Mouse (Mus musculus) forebrain, postnatal 0 days (tissue): ENCODE results near the gene Fbxw4. TPM values are rescaled to one million over a fixed set of nuclear protein-coding genes. Genes with fewer than 3 reads are reported as not detected.
A peak's percentile ranks its signal among the peaks of the same experiment; 100 is the strongest.

ENCODE experiments used
- ATAC-seq: fragments of 200-750 bp; cut with Nextera tagmentation; 2 replicates; pipeline ENCODE4 v1.8.0; 2017; ENCODE audit warnings: mild to moderate bottlenecking, moderate library complexity
- DNase-seq: peaks from one replicate; pipeline ENCODE4 v3.0.0-alpha.2; 2015
- H3K27ac ChIP-seq: fragments of 300-500 bp; sonication (generic); 2 replicates; pipeline ENCODE4 v1.5.1; 2014; ENCODE audit warnings: low read depth, mild to moderate bottlenecking, antibody characterized with exemption, low read length, moderate library complexity, mixed read lengths
- H3K27me3 ChIP-seq: fragments of 300-500 bp; sonication (generic); 2 replicates; pipeline ENCODE4 v1.6.1; 2014; ENCODE audit warnings: mild to moderate bottlenecking, low read length, mixed read lengths; ENCODE audit not compliant: insufficient read depth
- H3K36me3 ChIP-seq: fragments of 300-500 bp; sonication (generic); 2 replicates; pipeline ENCODE4 v1.6.1; 2014; ENCODE audit warnings: mild to moderate bottlenecking, moderate library complexity; ENCODE audit not compliant: insufficient read depth
- H3K4me1 ChIP-seq: fragments of 300-500 bp; sonication (generic); 2 replicates; pipeline ENCODE4 v1.6.1; 2014; ENCODE audit warnings: antibody characterized with exemption; ENCODE audit not compliant: insufficient read depth
- H3K4me2 ChIP-seq: fragments of 300-500 bp; sonication (generic); 2 replicates; pipeline ENCODE4 v1.6.1; 2014; ENCODE audit warnings: low read depth, mild to moderate bottlenecking, moderate library complexity
- H3K4me3 ChIP-seq: fragments of 300-500 bp; sonication (generic); 2 replicates; pipeline ENCODE4 v1.5.1; 2014; ENCODE audit warnings: low read depth, low read length, mixed read lengths
- H3K9ac ChIP-seq: fragments of 300-500 bp; sonication (generic); 2 replicates; pipeline ENCODE4 v1.6.1; 2014; ENCODE audit warnings: mild to moderate bottlenecking
- H3K9me3 ChIP-seq: fragments of 300-500 bp; sonication (generic); 2 replicates; pipeline ENCODE4 v1.6.1; 2016; ENCODE audit warnings: low read length
- CTCF ChIP-seq: sonication (generic); IDR thresholded peaks from 2 replicates; pipeline ENCODE4 v1.5.1; 2016; ENCODE audit warnings: antibody characterized with exemption, control low read depth, low read depth
- WGBS: fragments of 180-500 bp; shearing (Covaris S2); extraction: QIAGEN DNeasy Blood & Tissue Kit; methylation state at CpG from one replicate; pipeline ENCODE4 v1.1.7; 2014; 5-methylcytosine and 5-hydroxymethylcytosine counted together
- polyA plus RNA-seq: library from polyadenylated mRNA; unstranded; fragments of >200 nt; fragmentation: Nextera tagmentation; extraction: Ambion mirVana; gene quantifications from 2 replicates; pipeline ENCODE4 v1.2.1, GENCODE M21; 2015
- total RNA-seq: library from RNA; depleted of rRNA; stranded (reverse); fragments of >200 nt; gene quantifications from 2 replicates; pipeline ENCODE4 v1.2.3, GENCODE M21; 2014

Fbxw4 gene
- total and polyA plus RNA-seq, 2 experiments from 2014 or later: 6.4 to 31.8 TPM

GRCm38 (mm10) chr19:45602606-45603005 lies 57.5 kb downstream of the Fbxw4 start:
- WGBS: 94% methylated on average over 5 of the region's 5 CpGs
- Histone ChIP-seq H3K36me3 (0 out of 2 replicates have a peak, but pooled peaks cover 4% of the 10 kb centered on the region), H3K27me3 (peaks cover 26% of the 10 kb centered on the region), H3K9me3 (no peaks in the 10 kb centered on the region), H3K4me1 (no peaks in the 10 kb centered on the region), H3K4me3 (no peak overlapping the region), H3K27ac (no peak overlapping the region), H3K4me2 (no peak overlapping the region), H3K9ac (no peak overlapping the region)
- no peak for TF ChIP-seq CTCF
- ATAC-seq (no peak), DNase-seq (no peak)

GRCm38 (mm10) chr19:45597106-45597505 lies 63.0 kb downstream of the Fbxw4 start:
- no peaks in the 10 kb centered on the region for H3K9me3 ChIP-seq
- WGBS: 68% methylated on average over 4 of the region's 4 CpGs
- TF ChIP-seq CTCF: no peak
- no peak overlapping the region for H3K4me3 ChIP-seq
- H3K27ac ChIP-seq: no peak overlapping the region
- no peak for DNase-seq
- peaks cover 42% of the 10 kb centered on the region for H3K27me3 ChIP-seq
- no peak overlapping the region for H3K4me2 ChIP-seq
- no peak for ATAC-seq
- no peaks in the 10 kb centered on the region for H3K4me1 ChIP-seq
- H3K36me3 ChIP-seq: no peaks in the 10 kb centered on the region; the same call in 1 of the 2 replicates
- no peak overlapping the region for H3K9ac ChIP-seq

DNA sequence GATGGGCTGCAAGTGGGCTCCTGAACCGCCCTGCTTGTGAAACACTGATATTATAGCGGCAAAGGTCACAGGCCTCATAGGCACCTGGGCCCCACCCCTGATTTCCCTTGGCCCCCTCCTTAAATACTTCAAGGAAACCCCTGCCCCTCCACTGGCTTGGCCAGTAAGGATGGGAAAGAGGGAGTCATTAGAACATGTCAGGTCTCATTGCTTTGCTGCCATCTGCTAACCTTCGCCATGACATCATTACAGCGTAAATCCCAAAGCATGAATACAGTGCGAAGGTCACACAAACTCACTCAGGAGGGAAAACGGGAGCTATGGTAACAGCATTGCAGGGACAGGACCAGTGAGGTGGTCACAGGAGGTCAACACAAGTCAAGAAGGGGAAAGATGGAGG lies 63.7 kb downstream of the Fbxw4 start:
- WGBS: 26% methylated on average over 6 of the region's 6 CpGs
- no peak overlapping the region for H3K27ac ChIP-seq
- ATAC-seq: no peak

DNA sequence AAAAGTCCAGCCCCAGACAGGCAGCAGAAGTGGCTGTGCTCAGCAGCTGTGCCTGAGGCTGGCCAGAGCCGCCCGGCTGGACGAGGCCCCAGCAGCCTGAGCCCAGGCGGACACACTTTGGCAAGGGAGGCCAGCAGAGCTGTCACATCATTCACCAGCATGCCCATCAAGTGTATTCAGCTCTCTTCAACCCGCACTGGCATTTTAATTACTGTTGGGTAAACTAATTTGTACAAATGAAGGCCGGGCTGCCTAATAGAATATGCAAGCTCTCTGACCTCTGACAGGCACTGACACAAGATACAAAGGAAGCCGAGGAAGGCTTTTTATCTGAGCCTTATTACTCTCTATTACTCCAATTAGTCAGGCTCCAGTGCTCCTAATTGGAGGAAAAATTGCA lies 64.1 kb downstream of the Fbxw4 start:
- Histone ChIP-seq H3K4me3 (no peak overlapping the region), H3K9ac (no peak overlapping the region), H3K9me3 (no peaks in the 10 kb centered on the region), H3K4me1 (no peaks in the 10 kb centered on the region), H3K27me3 (peaks cover 42% of the 10 kb centered on the region), H3K27ac (no peak overlapping the region), H3K36me3 (peaks cover 4% of the 10 kb centered on the region), H3K4me2 (no peak overlapping the region)
- ATAC-seq: peak; percentile 81
- WGBS: 7% methylated on average over 7 of the region's 7 CpGs
- DNase-seq: peak; percentile 32
- no peak for TF ChIP-seq CTCF

More for the DNA sequence above, 63.7 kb downstream of the Fbxw4 start:
- Histone ChIP-seq H3K9me3 (no peaks in the 10 kb centered on the region), H3K36me3 (peaks cover 2% of the 10 kb centered on the region), H3K27me3 (peaks cover 42% of the 10 kb centered on the region), H3K4me1 (no peaks in the 10 kb centered on the region), H3K4me2 (no peak overlapping the region), H3K4me3 (no peak overlapping the region), H3K9ac (no peak overlapping the region)
- no peak for TF ChIP-seq CTCF
- DNase-seq: no peak

- H3K27ac ChIP-seq: no peak overlapping the region
- no peak overlapping the region for H3K4me3 ChIP-seq
- DNase-seq: no peak
- H3K4me2 ChIP-seq: no peak overlapping the region
- 82% methylated on average over 6 of the region's 6 CpGs for WGBS
- peaks cover 4% of the 10 kb centered on the region for H3K36me3 ChIP-seq
- TF ChIP-seq CTCF: no peak
- H3K4me1 ChIP-seq: no peaks in the 10 kb centered on the region
- no peaks in the 10 kb centered on the region for H3K9me3 ChIP-seq
- peaks cover 40% of the 10 kb centered on the region for H3K27me3 ChIP-seq
- H3K9ac ChIP-seq: no peak overlapping the region
- ATAC-seq: no peak
These were observed 64.6 kb downstream of the Fbxw4 start for GRCm38 (mm10) chr19:45595481-45595880.

GRCm38 (mm10) chr19:45594079-45594478 lies 66.0 kb downstream of the Fbxw4 start:
- Histone ChIP-seq H3K4me2 (no peak overlapping the region), H3K9ac (no peak overlapping the region), H3K9me3 (no peaks in the 10 kb centered on the region), H3K27me3 (peaks cover 32% of the 10 kb centered on the region; the same call in 1 of the 2 replicates), H3K4me3 (no peak overlapping the region), H3K27ac (no peak overlapping the region), H3K4me1 (no peaks in the 10 kb centered on the region), H3K36me3 (peaks cover 4% of the 10 kb centered on the region)
- DNase-seq: no peak
- WGBS: 92% methylated on average over 7 of the region's 7 CpGs
- no peak for ATAC-seq
- no peak for TF ChIP-seq CTCF

DNA sequence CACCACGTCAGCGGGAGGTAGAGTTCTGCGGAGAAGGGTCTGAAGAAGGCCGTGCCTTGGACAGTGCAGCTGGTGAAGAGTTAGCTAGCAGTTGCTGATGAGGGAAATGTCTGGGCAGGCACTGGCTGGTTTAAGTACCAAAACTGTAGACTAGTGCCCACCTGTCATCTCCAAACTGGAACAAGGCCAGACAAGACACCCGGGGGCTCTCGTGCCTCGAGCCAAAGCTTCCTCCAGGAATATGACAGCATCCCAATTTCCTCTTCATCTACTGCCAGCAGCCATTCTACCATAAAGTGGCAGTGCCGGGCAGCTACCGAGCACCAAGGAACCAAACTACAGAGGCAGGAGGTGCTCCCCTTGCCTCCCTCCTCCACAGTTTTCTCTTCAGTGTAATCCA lies 67.2 kb downstream of the Fbxw4 start:
- Histone ChIP-seq H3K4me3 (no peak overlapping the region), H3K9me3 (no peaks in the 10 kb centered on the region), H3K36me3 (peaks cover 10% of the 10 kb centered on the region), H3K4me1 (no peaks in the 10 kb centered on the region), H3K4me2 (no peak overlapping the region), H3K9ac (no peak overlapping the region), H3K27ac (no peak overlapping the region), H3K27me3 (peaks cover 22% of the 10 kb centered on the region; the same call in 1 of the 2 replicates)
- DNase-seq: no peak
- ATAC-seq: no peak
- 74% methylated on average over 9 of the region's 9 CpGs for WGBS
- TF ChIP-seq CTCF: no peak
